Mouse (Mus musculus) kidney, adult 2 months (tissue): ENCODE measurements around the gene Cmas.

Experiments
- CTCF ChIP-seq: fragments of 200-500 bp; conservative IDR thresholded peaks from 2 replicates; pipeline ENCODE4 v1.5.1; 2011; ENCODE audit warnings: low read depth, mild to moderate bottlenecking, control low read depth, low read length, moderate library complexity, mixed read lengths; ENCODE audit not compliant: insufficient read depth, insufficient read length
- POLR2A ChIP-seq: fragments of 200-500 bp; IDR thresholded peaks from one replicate; pipeline ENCODE4 v1.6.1; 2011; ENCODE audit warnings: low read depth, low read length, control low read depth

GRCm38 (mm10) chr6:142715026-142715425, 41.5 kb upstream of the Cmas start:
- TF ChIP-seq CTCF, result no peak
- no peak for TF ChIP-seq POLR2A
